Mouse (Mus musculus): ENCODE data around the gene Ifnl2. TPM values are rescaled to one million over a fixed set of nuclear protein-coding genes. Genes with fewer than 3 reads are reported as not detected.
"Not testable (repeated sequence)": the region's sequence is repeated elsewhere in the genome, so short reads cannot be mapped to it uniquely, and the experiment has no call there.

The Ifnl2 gene
- polyA plus RNA-seq, 1 experiment from 2014 or later: not detected

- Histone ChIP-seq H3K27me3 (ENCODE audit: control insufficient read depth, insufficient read depth, low read length) (no peaks in the 10 kb centered on the region), H3K27ac (ENCODE audit: low read length) (no peak overlapping the region), H3K4me2 (ENCODE audit: low read depth, low read length) (no peak overlapping the region), H3K9me3 (replicated peaks; ENCODE audit: control insufficient read depth, low read length) (no peaks in the 10 kb centered on the region), H3K4me3 (ENCODE audit: low read length) (no peak overlapping the region), H3K36me3 (ENCODE audit: control insufficient read depth, insufficient read depth) (no peaks in the 10 kb centered on the region), H3K4me1 (ENCODE audit: control insufficient read depth, insufficient read depth, low read length) (no peaks in the 10 kb centered on the region), H3K9ac (ENCODE audit: low read length) (no peak overlapping the region)
- no peak for ATAC-seq (replicated peaks; ENCODE audit: extremely low read depth, insufficient read depth, low FRiP score)
- 60% methylated on average over 8 of the region's 8 CpGs for WGBS
Measured at GRCm38 (mm10) chr7:28511441-28511840, 1.2 kb upstream of the Ifnl2 start.

GRCm38 (mm10) chr7:28509121-28509520 lies 1.1 kb downstream of the Ifnl2 start:
- not testable (repeated sequence) for H3K36me3 ChIP-seq (ENCODE audit: control insufficient read depth, insufficient read depth); H3K9me3 ChIP-seq (replicated peaks; ENCODE audit: control insufficient read depth, low read length); ATAC-seq (replicated peaks; ENCODE audit: extremely low read depth, insufficient read depth, low FRiP score); H3K27ac ChIP-seq (ENCODE audit: low read length); H3K9ac ChIP-seq (ENCODE audit: low read length); H3K27me3 ChIP-seq (ENCODE audit: control insufficient read depth, insufficient read depth, low read length); H3K4me3 ChIP-seq (ENCODE audit: low read length); H3K4me1 ChIP-seq (ENCODE audit: control insufficient read depth, insufficient read depth, low read length); H3K4me2 ChIP-seq (ENCODE audit: low read depth, low read length)
- no CpG with 5 or more reads among the region's 2 CpGs for WGBS

- Histone ChIP-seq H3K27me3 (ENCODE audit: control insufficient read depth, insufficient read depth, low read length) (no peaks in the 10 kb centered on the region), H3K4me1 (ENCODE audit: control insufficient read depth, insufficient read depth, low read length) (no peaks in the 10 kb centered on the region), H3K4me3 (ENCODE audit: low read length) (no peak overlapping the region), H3K27ac (ENCODE audit: low read length) (no peak overlapping the region), H3K4me2 (ENCODE audit: low read depth, low read length) (no peak overlapping the region), H3K36me3 (ENCODE audit: control insufficient read depth, insufficient read depth) (no peaks in the 10 kb centered on the region), H3K9ac (ENCODE audit: low read length) (no peak overlapping the region), H3K9me3 (replicated peaks; ENCODE audit: control insufficient read depth, low read length) (peaks cover 7% of the 10 kb centered on the region; the same call in 1 of the 2 replicates)
- ATAC-seq (replicated peaks; ENCODE audit: extremely low read depth, insufficient read depth, low FRiP score): no peak
- WGBS: 5% methylated on average over 5 of the region's 5 CpGs
Measured at GRCm38 (mm10) chr7:28505585-28505984, 4.7 kb downstream of the Ifnl2 start.

- ATAC-seq (replicated peaks; ENCODE audit: extremely low read depth, insufficient read depth, low FRiP score): no peak
- Histone ChIP-seq H3K4me3 (ENCODE audit: low read length) (no peak overlapping the region), H3K27me3 (ENCODE audit: control insufficient read depth, insufficient read depth, low read length) (no peaks in the 10 kb centered on the region), H3K9me3 (replicated peaks; ENCODE audit: control insufficient read depth, low read length) (no peaks in the 10 kb centered on the region), H3K27ac (ENCODE audit: low read length) (no peak overlapping the region), H3K36me3 (ENCODE audit: control insufficient read depth, insufficient read depth) (no peaks in the 10 kb centered on the region), H3K4me1 (ENCODE audit: control insufficient read depth, insufficient read depth, low read length) (no peaks in the 10 kb centered on the region), H3K9ac (ENCODE audit: low read length) (no peak overlapping the region), H3K4me2 (ENCODE audit: low read depth, low read length) (no peak overlapping the region)
- WGBS: 76% methylated on average over 11 of the region's 11 CpGs
Measured at GRCm38 (mm10) chr7:28495426-28495825, 14.8 kb downstream of the Ifnl2 start.

GRCm38 (mm10) chr7:28492310-28492709 lies 17.9 kb downstream of the Ifnl2 start:
- Histone ChIP-seq H3K9me3 (replicated peaks; ENCODE audit: control insufficient read depth, low read length) (no peaks in the 10 kb centered on the region), H3K4me3 (ENCODE audit: low read length) (no peak overlapping the region), H3K4me1 (ENCODE audit: control insufficient read depth, insufficient read depth, low read length) (0 out of 2 replicates have a peak, but pooled peaks cover 5% of the 10 kb centered on the region), H3K27me3 (ENCODE audit: control insufficient read depth, insufficient read depth, low read length) (peaks cover 1% of the 10 kb centered on the region; the same call in 1 of the 2 replicates), H3K9ac (ENCODE audit: low read length) (no peak overlapping the region), H3K36me3 (ENCODE audit: control insufficient read depth, insufficient read depth) (no peaks in the 10 kb centered on the region), H3K27ac (ENCODE audit: low read length) (no peak overlapping the region), H3K4me2 (ENCODE audit: low read depth, low read length) (no peak overlapping the region)
- WGBS: 87% methylated on average over 8 of the region's 8 CpGs
- ATAC-seq (replicated peaks; ENCODE audit: extremely low read depth, insufficient read depth, low FRiP score): no peak

GRCm38 (mm10) chr7:28490903-28491302 lies 19.4 kb downstream of the Ifnl2 start:
- no peak overlapping the region for H3K4me3 ChIP-seq (ENCODE audit: low read length)
- ATAC-seq (replicated peaks; ENCODE audit: extremely low read depth, insufficient read depth, low FRiP score): no peak
- no peak overlapping the region for H3K27ac ChIP-seq (ENCODE audit: low read length)
- H3K9ac ChIP-seq (ENCODE audit: low read length): no peak overlapping the region
- no peaks in the 10 kb centered on the region for H3K9me3 ChIP-seq (replicated peaks; ENCODE audit: control insufficient read depth, low read length)
- H3K4me2 ChIP-seq (ENCODE audit: low read depth, low read length): peak overlapping the region; percentile 23; the same call in 1 of the 2 replicates
- H3K36me3 ChIP-seq (ENCODE audit: control insufficient read depth, insufficient read depth): no peaks in the 10 kb centered on the region
- 32% methylated on average over 14 of the region's 14 CpGs for WGBS
- 0 out of 2 replicates have a peak, but pooled peaks cover 5% of the 10 kb centered on the region for H3K4me1 ChIP-seq (ENCODE audit: control insufficient read depth, insufficient read depth, low read length)
- H3K27me3 ChIP-seq (ENCODE audit: control insufficient read depth, insufficient read depth, low read length): peaks cover 2% of the 10 kb centered on the region; the same call in 1 of the 2 replicates

GRCm38 (mm10) chr7:28490410-28490809 lies 19.8 kb downstream of the Ifnl2 start:
- Histone ChIP-seq H3K27me3 (ENCODE audit: control insufficient read depth, insufficient read depth, low read length) (peaks cover 2% of the 10 kb centered on the region; the same call in 1 of the 2 replicates), H3K4me3 (ENCODE audit: low read length) (no peak overlapping the region), H3K27ac (ENCODE audit: low read length) (no peak overlapping the region), H3K4me2 (ENCODE audit: low read depth, low read length) (peak overlapping the region; percentile 23; the same call in 1 of the 2 replicates), H3K36me3 (ENCODE audit: control insufficient read depth, insufficient read depth) (no peaks in the 10 kb centered on the region), H3K4me1 (ENCODE audit: control insufficient read depth, insufficient read depth, low read length) (0 out of 2 replicates have a peak, but pooled peaks cover 5% of the 10 kb centered on the region), H3K9me3 (replicated peaks; ENCODE audit: control insufficient read depth, low read length) (no peaks in the 10 kb centered on the region), H3K9ac (ENCODE audit: low read length) (no peak overlapping the region)
- ATAC-seq (replicated peaks; ENCODE audit: extremely low read depth, insufficient read depth, low FRiP score): no peak
- WGBS: 2% methylated on average over 10 of the region's 10 CpGs

GRCm38 (mm10) chr7:28488030-28488491 lies 22.2 kb downstream of the Ifnl2 start:
- ATAC-seq (replicated peaks; ENCODE audit: extremely low read depth, insufficient read depth, low FRiP score): no peak
- peaks cover 2% of the 10 kb centered on the region; the same call in 1 of the 2 replicates for H3K27me3 ChIP-seq (ENCODE audit: control insufficient read depth, insufficient read depth, low read length)
- H3K36me3 ChIP-seq (ENCODE audit: control insufficient read depth, insufficient read depth): no peaks in the 10 kb centered on the region
- H3K4me3 ChIP-seq (ENCODE audit: low read length): peak overlapping the region; percentile 19; the same call in 1 of the 2 replicates
- 4% methylated on average over 16 of the region's 16 CpGs for WGBS
- H3K4me1 ChIP-seq (ENCODE audit: control insufficient read depth, insufficient read depth, low read length): 0 out of 2 replicates have a peak, but pooled peaks cover 5% of the 10 kb centered on the region
- no peak overlapping the region for H3K9ac ChIP-seq (ENCODE audit: low read length)
- no peaks in the 10 kb centered on the region for H3K9me3 ChIP-seq (replicated peaks; ENCODE audit: control insufficient read depth, low read length)
- no peak overlapping the region for H3K27ac ChIP-seq (ENCODE audit: low read length)
- peak overlapping the region; percentile 39 for H3K4me2 ChIP-seq (ENCODE audit: low read depth, low read length)

- Histone ChIP-seq H3K36me3 (ENCODE audit: control insufficient read depth, insufficient read depth) (no peaks in the 10 kb centered on the region), H3K9ac (ENCODE audit: low read length) (no peak overlapping the region), H3K4me3 (ENCODE audit: low read length) (no peak overlapping the region), H3K4me2 (ENCODE audit: low read depth, low read length) (no peak overlapping the region), H3K27me3 (ENCODE audit: control insufficient read depth, insufficient read depth, low read length) (peaks cover 2% of the 10 kb centered on the region; the same call in 1 of the 2 replicates), H3K27ac (ENCODE audit: low read length) (no peak overlapping the region), H3K9me3 (replicated peaks; ENCODE audit: control insufficient read depth, low read length) (no peaks in the 10 kb centered on the region), H3K4me1 (ENCODE audit: control insufficient read depth, insufficient read depth, low read length) (0 out of 2 replicates have a peak, but pooled peaks cover 5% of the 10 kb centered on the region)
- 24% methylated on average over 4 of the region's 4 CpGs for WGBS
- ATAC-seq (replicated peaks; ENCODE audit: extremely low read depth, insufficient read depth, low FRiP score): no peak
Measured at GRCm38 (mm10) chr7:28484192-28484591, 26.1 kb downstream of the Ifnl2 start.

Measured in heart, embryonic 16.5 days (tissue).